Mouse (Mus musculus) cerebellum, adult 11 months (tissue): ENCODE results near the gene Cmtm5.
"Not testable (repeated sequence)": the region's sequence is repeated elsewhere in the genome, so short reads cannot be mapped to it uniquely, and the experiment has no call there.

Experiments
- DNase-seq: peaks from one replicate; pipeline ENCODE4 v3.0.0; 2022

Cmtm5 gene

GRCm38 (mm10) chr14:54936831-54937160 is 735 bp downstream of the Cmtm5 start:
- DNase-seq = no peak

DNA sequence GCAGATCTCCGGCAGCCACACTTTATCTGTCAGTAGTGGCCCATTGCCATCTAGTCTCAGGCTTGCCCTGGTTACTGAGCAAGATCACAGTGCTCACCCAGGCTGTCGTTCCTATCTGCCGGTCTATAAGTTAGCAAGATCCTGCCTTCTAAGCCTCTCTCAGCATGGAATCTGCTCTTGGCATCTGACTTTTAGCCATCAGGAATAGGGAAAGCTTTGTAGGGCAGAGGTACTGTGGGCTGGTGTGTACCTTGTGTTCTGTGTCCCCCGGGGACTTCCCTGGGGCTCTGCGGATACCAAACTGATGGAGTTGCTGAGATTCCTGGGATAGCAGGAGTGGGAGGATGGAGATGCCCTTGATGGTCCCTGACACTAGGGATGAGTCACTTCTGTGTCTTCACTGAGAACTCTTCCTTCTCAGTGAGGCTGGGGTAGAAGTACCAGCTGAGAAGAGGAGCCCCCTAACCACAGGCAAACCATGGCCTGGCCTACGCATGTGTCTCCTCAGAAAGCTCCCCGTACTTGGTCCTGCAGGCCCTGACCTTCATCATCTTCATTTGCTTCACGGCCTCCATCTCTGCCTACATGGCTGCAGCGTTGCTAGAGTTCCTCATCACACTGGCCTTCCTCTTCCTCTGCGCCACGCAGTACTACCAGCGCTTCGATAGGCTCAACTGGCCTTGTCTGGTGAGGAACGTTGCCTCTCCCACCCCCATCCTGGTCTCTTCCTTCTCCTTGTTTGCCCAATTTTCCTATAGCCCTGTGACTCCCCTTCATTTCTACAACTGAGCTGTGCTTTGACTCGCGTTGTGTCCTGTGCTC is 1.5 kb downstream of the Cmtm5 start:
- DNase-seq = no peak

GRCm38 (mm10) chr14:54938431-54939219 is 2.6 kb downstream of the Cmtm5 start:
- no peak for DNase-seq

DNA sequence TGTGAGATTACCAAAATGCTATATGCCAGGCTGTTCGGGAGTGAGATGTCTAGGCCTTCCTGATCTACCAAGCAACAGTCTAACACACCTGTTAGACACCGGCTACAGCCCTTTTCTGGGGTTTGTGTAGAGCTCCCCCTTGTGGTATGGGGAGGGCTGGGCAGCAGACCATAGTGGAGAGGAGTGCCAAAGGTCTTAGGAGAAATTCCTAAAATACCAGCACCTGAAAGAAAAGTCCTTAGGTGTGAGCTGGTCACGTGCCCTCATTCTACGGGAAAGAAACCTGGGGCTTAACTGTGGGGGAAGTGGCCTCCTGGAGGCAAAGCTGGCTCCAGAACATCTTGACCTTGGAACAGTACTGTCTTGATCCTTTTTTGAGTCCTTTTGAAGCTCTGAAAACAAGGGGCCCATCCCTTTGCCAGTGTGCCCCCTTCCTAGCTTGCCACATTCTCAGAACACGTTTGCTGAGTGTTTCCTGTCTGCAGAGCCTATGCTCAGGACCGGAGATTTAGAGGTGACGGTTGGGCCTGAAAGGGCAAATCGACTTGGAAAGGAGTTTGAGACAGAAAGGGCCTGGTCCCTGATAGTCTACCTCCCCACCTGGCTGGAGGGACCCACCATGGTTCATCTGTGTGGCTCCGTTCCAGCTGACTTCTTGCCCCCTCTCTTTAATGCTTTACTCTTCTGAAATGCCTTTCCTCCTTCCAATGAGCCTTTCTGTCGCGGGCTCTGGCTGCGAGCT is 3.5 kb downstream of the Cmtm5 start:
- peak; percentile 50 for DNase-seq

GRCm38 (mm10) chr14:54940176-54940530 is 4.1 kb downstream of the Cmtm5 start:
- no peak for DNase-seq

DNA sequence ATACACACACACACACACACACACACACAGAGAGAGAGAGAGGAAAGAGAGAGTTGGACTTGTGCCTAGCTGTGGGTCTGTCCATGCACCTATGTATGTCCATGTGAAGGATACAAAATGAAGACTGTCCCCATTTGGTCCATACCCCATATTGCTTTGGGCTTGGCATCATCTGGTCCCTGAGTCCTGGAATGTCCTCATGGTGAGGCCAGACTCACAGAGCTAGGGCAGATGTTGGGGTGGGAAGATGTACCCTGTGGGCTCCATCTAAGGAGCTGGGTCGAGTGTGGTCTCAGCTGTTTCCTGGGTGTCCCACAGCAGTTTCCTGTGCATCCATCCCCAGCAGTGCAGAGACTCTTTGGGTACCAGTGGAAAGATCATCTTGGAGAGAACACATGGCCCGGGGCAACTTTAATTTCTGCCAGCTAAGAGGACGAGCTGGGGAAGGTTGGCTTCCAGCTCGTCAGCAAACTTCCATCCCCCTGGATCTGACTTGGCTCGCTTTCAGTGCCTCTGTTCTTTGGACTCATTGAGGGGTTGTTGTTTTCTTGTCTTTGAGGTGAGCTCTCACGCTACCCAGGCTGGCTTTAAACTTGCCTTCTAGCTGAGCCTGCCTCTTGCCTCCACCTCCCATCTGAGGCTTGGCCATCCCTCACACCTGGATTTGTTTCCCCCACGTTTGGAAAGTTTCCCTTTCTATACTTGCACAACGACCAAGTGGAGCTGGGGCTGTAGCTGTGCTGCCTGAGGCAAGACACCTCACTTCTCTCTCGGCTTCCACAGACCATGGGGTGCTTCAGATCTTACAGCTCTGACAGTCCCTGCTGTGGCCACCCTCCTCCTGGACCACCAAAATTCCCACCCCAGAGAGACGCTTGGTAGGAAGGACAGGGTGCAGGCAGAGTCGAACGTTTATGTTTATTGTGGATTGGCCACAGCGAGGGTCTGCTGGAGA is 5.2 kb downstream of the Cmtm5 start:
- no peak for DNase-seq

DNA sequence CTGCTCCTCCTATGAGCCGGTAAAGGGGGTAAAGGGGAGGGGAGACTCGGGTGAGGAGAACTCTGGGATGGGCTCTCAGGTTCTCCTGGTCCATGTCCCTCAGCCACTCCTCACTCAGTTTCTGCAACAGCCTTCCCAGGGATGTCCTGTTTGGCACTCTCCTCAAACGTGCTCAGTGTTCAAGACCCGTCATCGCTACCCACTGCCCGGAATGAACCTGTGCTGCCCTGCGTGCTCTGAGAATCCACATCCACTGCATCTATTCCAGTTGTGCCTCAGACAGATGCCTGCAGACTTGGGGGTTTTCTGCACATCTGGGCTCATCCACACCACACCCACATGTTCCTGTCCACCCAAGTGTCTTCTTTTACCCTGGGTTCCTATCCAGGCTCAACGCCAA is 6.4 kb downstream of the Cmtm5 start:
- DNase-seq = no peak

- DNase-seq = no peak
These were observed 7.9 kb downstream of the Cmtm5 start for GRCm38 (mm10) chr14:54943971-54944370.

DNA sequence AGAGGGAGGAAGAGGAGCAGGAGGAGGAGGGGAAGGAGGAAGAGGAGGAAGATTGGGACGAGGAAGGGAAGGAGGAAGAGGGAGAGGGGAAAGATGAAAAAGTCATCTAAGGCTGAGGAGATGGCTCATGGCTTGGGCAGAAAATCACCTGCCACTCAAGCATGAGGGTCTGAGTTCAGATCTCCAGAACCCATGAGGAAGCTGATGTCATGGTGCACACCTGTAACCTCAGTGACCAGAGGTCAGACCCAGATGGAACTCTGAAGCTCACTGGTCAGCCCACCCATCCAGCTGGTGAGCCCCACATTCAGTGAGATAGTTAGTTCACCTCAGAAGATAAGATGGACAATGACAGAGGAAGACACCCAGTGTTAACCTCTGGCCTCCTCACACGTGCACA is 8.9 kb downstream of the Cmtm5 start:
- DNase-seq = no peak

- no peak for DNase-seq
These were observed 10.1 kb downstream of the Cmtm5 start for GRCm38 (mm10) chr14:54945975-54946704.

- DNase-seq = not testable (repeated sequence)
These were observed 10.9 kb downstream of the Cmtm5 start for GRCm38 (mm10) chr14:54947008-54947407.

DNA sequence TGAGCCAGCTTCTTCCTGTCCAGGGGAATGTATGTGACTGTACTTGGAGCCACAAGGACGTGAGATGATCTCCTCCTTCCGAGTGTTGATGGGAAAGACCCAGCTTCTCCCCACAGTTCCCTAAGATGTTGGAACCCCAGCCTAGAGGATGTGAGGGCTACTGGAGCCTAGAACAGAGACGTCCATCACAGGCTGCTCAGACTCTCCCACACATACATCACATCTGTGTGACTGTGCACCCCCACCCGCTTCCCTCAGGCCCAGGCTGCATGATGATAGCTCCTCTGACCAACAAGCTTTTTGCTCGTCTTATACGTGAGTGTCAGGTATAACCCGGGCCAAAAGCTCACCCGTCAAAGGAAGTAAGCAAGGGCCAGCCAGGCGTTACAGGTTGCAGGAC is 12.7 kb downstream of the Cmtm5 start:
- no peak for DNase-seq

DNA sequence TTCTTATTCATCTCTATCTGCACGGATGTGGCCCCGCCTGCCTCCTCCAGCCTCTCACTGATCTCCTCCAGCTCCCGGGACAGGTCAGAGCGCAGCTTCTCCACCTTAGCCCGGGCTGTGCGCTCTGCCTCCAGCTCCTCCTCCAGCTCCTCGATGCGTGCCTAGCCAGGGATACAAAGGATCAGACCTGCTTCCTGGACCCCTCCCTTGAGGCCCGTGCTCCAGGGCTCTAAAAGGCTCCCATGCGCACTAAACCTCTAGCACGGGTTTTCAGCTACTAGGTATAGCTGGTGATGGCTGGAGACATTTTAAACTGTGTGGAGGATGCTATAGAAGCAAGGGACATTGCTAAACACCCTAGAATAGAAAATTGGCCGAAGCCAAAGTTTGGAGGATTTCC is 14.4 kb downstream of the Cmtm5 start:
- no peak for DNase-seq

- no peak for DNase-seq
These were observed 15.5 kb downstream of the Cmtm5 start for GRCm38 (mm10) chr14:54951587-54951986.

DNA sequence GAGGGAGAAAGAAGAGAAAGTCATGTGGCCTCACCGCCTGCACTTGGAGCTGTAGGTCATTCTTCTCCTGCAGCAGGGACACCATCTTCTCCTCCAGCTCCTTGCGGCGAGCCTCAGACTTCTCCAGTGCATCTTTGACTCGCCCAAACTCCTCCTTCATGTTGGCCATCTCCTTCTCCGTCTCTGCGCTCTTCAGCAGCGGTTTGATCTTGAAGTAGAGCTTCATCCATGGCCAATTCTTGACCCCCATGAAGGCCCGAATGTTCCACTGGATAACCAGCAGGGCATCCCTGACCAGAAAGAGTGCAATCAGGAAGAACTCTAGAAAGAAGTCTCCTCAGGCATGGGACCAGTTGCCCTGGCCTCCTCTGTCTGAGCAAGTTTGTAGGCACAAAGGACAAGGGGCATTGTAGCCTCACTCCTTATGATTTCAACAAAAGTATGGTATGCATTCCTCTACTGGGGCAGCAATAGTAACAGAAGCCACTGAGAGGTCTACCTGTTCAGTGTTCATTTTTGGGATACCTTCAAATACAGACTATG is 17.7 kb downstream of the Cmtm5 start:
- no peak for DNase-seq

- DNase-seq = no peak
These were observed 18.4 kb downstream of the Cmtm5 start for GRCm38 (mm10) chr14:54954474-54954873.

DNA sequence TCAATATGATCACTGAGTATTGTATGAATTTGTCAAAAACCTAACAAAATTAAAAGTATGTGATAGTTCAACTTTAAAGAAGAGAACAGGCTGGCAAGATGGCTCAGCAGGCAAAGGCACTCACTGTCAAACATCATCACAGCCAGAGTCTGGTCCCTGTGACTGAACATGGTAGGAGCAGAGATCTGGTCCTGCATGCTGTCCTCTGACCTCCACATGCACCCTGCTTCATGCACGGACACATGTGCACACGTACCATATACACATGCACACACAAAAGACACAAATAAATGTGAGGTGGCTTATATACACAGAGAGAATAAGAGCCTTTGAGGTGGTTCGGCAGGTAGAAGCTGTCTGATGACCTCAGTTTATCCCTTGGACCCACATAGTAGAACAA is 19.4 kb downstream of the Cmtm5 start:
- no peak for DNase-seq

DNA sequence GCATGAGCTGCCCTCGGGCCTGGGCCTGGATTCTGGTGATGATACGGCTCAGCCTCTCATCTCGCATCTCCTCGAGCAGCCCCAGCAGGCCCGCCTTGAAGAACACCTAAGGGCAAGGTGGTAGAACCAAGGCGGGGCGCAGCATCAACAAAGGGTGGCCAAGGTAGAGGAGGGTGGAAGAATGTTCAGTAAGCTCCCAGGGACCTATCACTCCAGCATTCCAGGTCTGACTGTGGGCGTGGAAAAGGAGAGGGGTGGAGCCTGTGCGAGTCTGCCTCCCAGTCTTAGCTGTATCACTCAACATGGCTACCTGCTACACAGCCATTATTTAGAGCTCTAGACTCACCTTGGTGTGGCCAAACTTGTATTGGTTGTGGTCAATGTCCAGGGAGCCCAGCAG is 20.5 kb downstream of the Cmtm5 start:
- DNase-seq = no peak

- no peak for DNase-seq
These were observed 22.4 kb downstream of the Cmtm5 start for GRCm38 (mm10) chr14:54958503-54958902.

DNA sequence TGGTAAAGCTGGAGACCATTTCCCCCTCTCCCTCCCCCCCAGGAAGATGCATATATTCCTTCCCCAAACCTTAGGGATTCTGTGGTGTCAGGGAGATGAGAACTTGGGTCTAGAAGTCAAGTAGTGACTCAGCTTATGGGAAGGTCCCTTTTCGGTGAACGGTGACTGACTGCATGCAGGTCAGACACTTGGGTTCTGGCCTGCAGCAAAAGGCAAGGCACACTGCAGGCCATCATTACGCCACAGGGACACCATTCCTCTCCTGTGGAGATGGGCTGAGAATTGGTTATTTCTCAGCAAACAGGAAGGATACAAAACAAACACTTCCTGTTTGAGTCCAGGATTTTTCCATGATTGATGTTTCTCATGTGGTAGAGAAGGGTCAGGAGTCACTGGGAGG is 23.1 kb downstream of the Cmtm5 start:
- no peak for DNase-seq

DNA sequence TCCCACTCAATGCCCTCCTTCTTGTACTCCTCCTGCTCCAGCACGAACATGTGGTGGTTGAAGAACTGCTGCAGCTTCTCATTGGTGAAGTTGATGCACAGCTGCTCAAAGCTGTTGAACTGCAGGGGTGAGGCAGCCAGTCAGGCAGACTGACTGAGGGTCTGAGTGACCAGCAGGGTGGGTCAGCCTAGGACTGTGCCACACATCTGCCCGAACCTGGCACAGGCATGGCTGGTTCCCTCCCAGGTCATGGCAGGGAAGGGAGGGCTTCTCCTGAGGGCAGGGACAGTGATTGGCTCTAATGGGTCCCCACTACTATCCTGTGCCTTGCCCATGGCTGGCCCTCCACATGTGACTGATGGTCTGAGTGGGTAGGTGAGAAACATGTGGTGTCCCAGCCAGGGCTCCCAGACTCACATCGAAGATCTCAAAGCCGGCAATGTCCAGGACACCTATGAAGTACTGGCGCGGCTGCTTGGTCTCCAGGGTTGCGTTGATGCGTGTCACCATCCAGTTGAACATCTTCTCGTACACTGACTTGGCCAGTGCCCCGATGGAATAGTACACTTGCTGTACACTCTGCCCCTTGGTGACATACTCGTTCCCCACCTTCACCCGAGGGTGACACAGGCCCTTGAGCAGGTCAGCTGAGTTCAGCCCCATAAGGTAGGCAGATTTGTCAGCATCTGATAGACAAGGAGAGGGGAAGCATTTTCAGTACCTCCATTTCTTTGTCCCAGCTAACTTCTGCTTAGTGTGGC is 24.0 kb downstream of the Cmtm5 start:
- DNase-seq = not testable (repeated sequence)
